Mouse (Mus musculus) hindbrain, embryonic 16.5 days (tissue): ENCODE results near the gene Sqstm1. TPM values are rescaled to one million over a fixed set of nuclear protein-coding genes. Genes with fewer than 3 reads are reported as not detected.

Source experiments
- ATAC-seq: fragments of 200-750 bp; cut with Nextera tagmentation; 2 replicates; pipeline ENCODE4 v1.8.0; 2017; ENCODE audit warnings: moderate TSS enrichment, moderate library complexity
- H3K27ac ChIP-seq: fragments of 300-500 bp; sonication (generic); 2 replicates; pipeline ENCODE4 v1.5.1; 2014; ENCODE audit warnings: low read depth, mild to moderate bottlenecking, control low read depth, low read length, moderate library complexity
- H3K27me3 ChIP-seq: fragments of 300-500 bp; sonication (generic); replicated peaks from 2 replicates; pipeline ENCODE4 v1.6.1; 2014; ENCODE audit warnings: low read length; ENCODE audit not compliant: control insufficient read depth, insufficient read depth
- H3K36me3 ChIP-seq: fragments of 300-500 bp; sonication (generic); 2 replicates; pipeline ENCODE4 v1.6.1; 2014; ENCODE audit warnings: mild to moderate bottlenecking, low read length, moderate library complexity, mixed read lengths; ENCODE audit not compliant: control insufficient read depth, insufficient read depth
- H3K4me1 ChIP-seq: fragments of 300-500 bp; sonication (generic); 2 replicates; pipeline ENCODE4 v1.6.1; 2014; ENCODE audit warnings: low read depth, low read length; ENCODE audit not compliant: control insufficient read depth, insufficient read depth
- H3K4me2 ChIP-seq: fragments of 300-500 bp; sonication (generic); 2 replicates; pipeline ENCODE4 v1.6.1; 2014; ENCODE audit warnings: mild to moderate bottlenecking, low read length, control low read depth, moderate library complexity
- H3K4me3 ChIP-seq: fragments of 300-500 bp; sonication (generic); 2 replicates; pipeline ENCODE4 v1.5.1; 2014; ENCODE audit warnings: mild to moderate bottlenecking, low read length, control low read depth, moderate library complexity
- H3K9ac ChIP-seq: fragments of 300-500 bp; sonication (generic); 2 replicates; pipeline ENCODE4 v1.6.1; 2014; ENCODE audit warnings: low read depth, mild to moderate bottlenecking, control low read depth, low read length, moderate library complexity
- H3K9me3 ChIP-seq: fragments of 300-500 bp; sonication (generic); 2 replicates; pipeline ENCODE4 v1.6.1; 2014; ENCODE audit warnings: mild to moderate bottlenecking, low read length, moderate library complexity; ENCODE audit not compliant: control insufficient read depth
- WGBS: fragments of 180-500 bp; shearing (Covaris S2); extraction: QIAGEN DNeasy Blood & Tissue Kit; methylation state at CpG from one replicate; pipeline ENCODE4 v1.1.7; 2014; 5-methylcytosine and 5-hydroxymethylcytosine counted together
- polyA plus RNA-seq: library from polyadenylated mRNA; unstranded; fragments of >200 nt; fragmentation: Nextera tagmentation; extraction: Ambion mirVana; gene quantifications from 2 replicates; pipeline ENCODE4 v1.2.1, GENCODE M21; 2015

The Sqstm1 gene
- polyA plus RNA-seq, 1 experiment from 2014 or later = 480 TPM

- peak overlapping the region; percentile 94 for H3K27ac ChIP-seq
- 0 out of 2 replicates have a peak, but pooled peaks cover 1% of the 10 kb centered on the region for H3K36me3 ChIP-seq
- no peaks in the 10 kb centered on the region for H3K27me3 ChIP-seq
- H3K9me3 ChIP-seq = no peaks in the 10 kb centered on the region
- H3K4me2 ChIP-seq = peak overlapping the region; percentile 93
- H3K9ac ChIP-seq = peak overlapping the region; percentile 98
- peak; percentile 32 for ATAC-seq
- WGBS = 5% methylated on average over 27 of the region's 34 CpGs
- H3K4me1 ChIP-seq = peaks cover 49% of the 10 kb centered on the region
- peak overlapping the region; percentile 91 for H3K4me3 ChIP-seq
These were observed 15.2 kb upstream of the Sqstm1 start for GRCm38 (mm10) chr11:50225611-50226378.

- H3K4me1 ChIP-seq = peaks cover 48% of the 10 kb centered on the region
- H3K9ac ChIP-seq = peak overlapping the region; percentile 98
- peak overlapping the region; percentile 91 for H3K4me3 ChIP-seq
- H3K36me3 ChIP-seq = no peaks in the 10 kb centered on the region
- under 1% methylated on average over 64 of the region's 70 CpGs for WGBS
- H3K4me2 ChIP-seq = peak overlapping the region; percentile 93
- H3K27ac ChIP-seq = peak overlapping the region; percentile 94
- ATAC-seq = peak; percentile 80
- H3K9me3 ChIP-seq = no peaks in the 10 kb centered on the region
- no peaks in the 10 kb centered on the region for H3K27me3 ChIP-seq
These were observed 14.3 kb upstream of the Sqstm1 start for GRCm38 (mm10) chr11:50224671-50225530.

DNA sequence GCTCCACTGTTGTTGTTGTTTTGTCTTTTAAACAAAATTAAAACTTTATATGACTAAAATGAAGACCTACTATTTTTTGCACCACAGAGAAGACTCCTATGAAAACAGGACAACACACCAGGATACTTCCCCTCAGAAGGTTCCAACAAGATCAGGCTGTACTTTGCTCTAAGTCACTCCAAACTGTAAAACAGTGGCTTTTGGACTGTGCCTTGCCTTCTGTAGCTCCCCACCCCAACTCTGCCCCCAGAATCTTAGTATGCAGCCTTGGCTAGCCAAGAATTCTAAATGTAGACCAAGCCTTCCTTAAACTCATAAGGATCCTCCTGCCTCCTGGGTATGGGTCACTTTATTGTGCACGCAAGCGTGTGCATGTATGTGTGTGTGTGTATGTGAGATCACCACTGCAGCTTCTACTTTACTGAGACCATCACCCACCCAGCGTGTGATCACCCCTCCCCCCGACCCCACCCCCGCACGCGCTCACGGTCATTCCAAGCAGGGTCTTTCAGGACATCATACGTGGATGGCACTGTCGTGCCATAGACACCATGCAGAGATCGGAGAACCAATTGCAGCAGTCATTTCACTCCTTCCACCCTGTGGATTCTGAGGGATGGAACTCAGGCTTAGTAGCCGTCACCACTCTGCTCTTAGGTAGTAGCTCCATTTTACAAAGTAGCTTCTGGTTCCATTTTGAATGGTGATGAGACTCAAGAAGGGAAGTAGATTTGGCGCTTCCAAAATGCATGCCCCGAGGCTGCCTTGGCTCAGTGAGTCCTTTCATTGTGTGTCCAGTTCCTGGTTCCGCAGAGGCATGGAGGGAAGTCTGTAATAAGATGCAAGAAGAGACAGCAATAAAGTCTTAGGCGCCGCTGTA, 13.4 kb upstream of the Sqstm1 start:
- Histone ChIP-seq H3K9ac (peak overlapping the region; percentile 98), H3K27me3 (no peaks in the 10 kb centered on the region), H3K4me2 (peak overlapping the region; percentile 93), H3K27ac (peak overlapping the region; percentile 94), H3K36me3 (no peaks in the 10 kb centered on the region), H3K4me3 (peak overlapping the region; percentile 91), H3K9me3 (no peaks in the 10 kb centered on the region), H3K4me1 (peaks cover 41% of the 10 kb centered on the region)
- WGBS = 3% methylated on average over 17 of the region's 17 CpGs
- peak; percentile 16 for ATAC-seq

DNA sequence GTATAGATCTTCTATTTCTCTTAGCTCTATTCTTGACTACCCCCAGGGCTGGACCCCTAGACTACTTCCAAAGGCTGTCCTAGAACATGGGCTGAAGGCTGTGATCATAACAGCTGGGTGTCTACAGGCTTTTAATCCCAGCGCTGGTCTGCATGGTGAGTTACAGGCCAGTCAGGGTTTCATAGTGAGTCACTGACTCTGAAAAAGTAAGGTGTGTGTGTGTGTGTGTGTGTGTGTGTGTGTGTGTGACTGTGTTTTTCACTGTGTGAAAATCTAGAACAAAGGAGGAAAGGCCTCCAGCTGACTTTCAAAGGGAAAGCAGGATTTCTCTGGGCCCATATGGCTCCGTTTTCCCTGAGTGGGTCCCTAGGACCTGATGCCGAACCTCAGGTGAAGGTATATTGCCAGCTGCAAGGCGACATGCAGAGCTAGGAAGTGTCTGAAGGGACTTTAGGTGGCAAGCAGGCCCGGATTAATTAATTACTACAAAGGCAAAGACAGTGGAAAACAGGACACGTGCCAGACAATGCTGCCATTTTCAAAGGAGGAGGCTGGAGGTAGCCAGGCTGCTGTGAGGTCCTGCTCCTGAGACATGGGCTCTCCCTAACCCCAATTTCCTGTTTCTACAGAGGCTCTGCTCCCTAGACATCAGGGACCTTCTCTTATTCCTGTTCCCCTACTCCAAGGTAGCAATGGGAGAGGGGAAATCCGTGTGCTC, 12.1 kb upstream of the Sqstm1 start:
- peak overlapping the region; percentile 17; the same call in 1 of the 2 replicates for H3K9ac ChIP-seq
- no peaks in the 10 kb centered on the region for H3K27me3 ChIP-seq
- no peak overlapping the region for H3K4me3 ChIP-seq
- no peaks in the 10 kb centered on the region for H3K36me3 ChIP-seq
- no peaks in the 10 kb centered on the region for H3K9me3 ChIP-seq
- WGBS = 35% methylated on average over 7 of the region's 7 CpGs
- ATAC-seq = no peak
- peak overlapping the region; percentile 93 for H3K4me2 ChIP-seq
- peaks cover 30% of the 10 kb centered on the region for H3K4me1 ChIP-seq
- H3K27ac ChIP-seq = no peak overlapping the region; the same call in 1 of the 2 replicates

GRCm38 (mm10) chr11:50219833-50220232, 9.2 kb upstream of the Sqstm1 start:
- H3K4me3 ChIP-seq = no peak overlapping the region
- whole genome bisulfite sequencing = 50% methylated on average over 2 of the region's 2 CpGs
- H3K36me3 ChIP-seq = no peaks in the 10 kb centered on the region
- no peaks in the 10 kb centered on the region for H3K9me3 ChIP-seq
- no peak overlapping the region for H3K27ac ChIP-seq
- H3K27me3 ChIP-seq = no peaks in the 10 kb centered on the region
- peaks cover 12% of the 10 kb centered on the region for H3K4me1 ChIP-seq
- no peak for ATAC-seq
- no peak overlapping the region for H3K4me2 ChIP-seq
- no peak overlapping the region for H3K9ac ChIP-seq

GRCm38 (mm10) chr11:50217811-50218210, 7.2 kb upstream of the Sqstm1 start:
- 53% methylated on average over 4 of the region's 4 CpGs for WGBS
- ATAC-seq = peak; percentile 12; the same call in 1 of the 2 replicates
- H3K4me3 ChIP-seq = no peak overlapping the region
- 0 out of 2 replicates have a peak overlapping the region, but pooled peaks have one; percentile 2 for H3K9ac ChIP-seq
- peaks cover under 1% of the 10 kb centered on the region for H3K4me1 ChIP-seq
- no peaks in the 10 kb centered on the region for H3K36me3 ChIP-seq
- no peak overlapping the region for H3K4me2 ChIP-seq
- no peaks in the 10 kb centered on the region for H3K9me3 ChIP-seq
- no peaks in the 10 kb centered on the region for H3K27me3 ChIP-seq
- H3K27ac ChIP-seq = no peak overlapping the region

GRCm38 (mm10) chr11:50216724-50217366, 6.2 kb upstream of the Sqstm1 start:
- Histone ChIP-seq H3K27me3 (no peaks in the 10 kb centered on the region), H3K4me1 (no peaks in the 10 kb centered on the region), H3K9ac (no peak overlapping the region), H3K36me3 (no peaks in the 10 kb centered on the region), H3K4me3 (no peak overlapping the region), H3K27ac (peak overlapping the region; percentile 16; the same call in 1 of the 2 replicates), H3K4me2 (no peak overlapping the region), H3K9me3 (no peaks in the 10 kb centered on the region)
- no peak for ATAC-seq
- WGBS = 80% methylated on average over 4 of the region's 4 CpGs

DNA sequence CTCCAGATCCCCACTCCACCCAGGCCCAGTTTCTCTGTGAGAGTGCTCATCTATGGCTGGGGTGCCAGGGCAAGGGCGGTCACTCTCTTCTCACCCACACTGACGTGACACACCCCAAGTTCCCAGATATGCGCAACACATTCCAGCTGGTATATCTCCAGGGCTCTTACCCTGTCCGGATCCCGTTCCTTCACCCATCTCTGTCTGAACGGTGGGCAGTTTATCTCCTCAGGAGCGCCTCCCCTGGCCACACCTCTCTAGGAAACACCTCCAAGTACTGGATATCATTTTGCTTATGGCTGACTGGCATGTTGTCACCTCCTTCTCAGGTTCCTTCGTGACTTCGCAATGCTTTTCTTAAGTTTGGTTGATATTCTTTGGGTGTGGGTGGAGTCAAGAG, 5.0 kb upstream of the Sqstm1 start:
- ATAC-seq = no peak
- WGBS = 26% methylated on average over 9 of the region's 9 CpGs
- no peak overlapping the region for H3K9ac ChIP-seq

More for the DNA sequence above, 5.0 kb upstream of the Sqstm1 start:
- H3K4me1 ChIP-seq = peaks cover 4% of the 10 kb centered on the region; the same call in 1 of the 2 replicates
- no peak overlapping the region for H3K4me3 ChIP-seq
- H3K27ac ChIP-seq = no peak overlapping the region
- no peaks in the 10 kb centered on the region for H3K36me3 ChIP-seq
- H3K9me3 ChIP-seq = no peaks in the 10 kb centered on the region
- no peaks in the 10 kb centered on the region for H3K27me3 ChIP-seq
- H3K4me2 ChIP-seq = peak overlapping the region; percentile 3; the same call in 1 of the 2 replicates
